Mouse (Mus musculus) frontal cortex, postnatal 14 days (tissue): ENCODE data around the gene Mto1.
"Not testable (repeated sequence)": the region's sequence is repeated elsewhere in the genome, so short reads cannot be mapped to it uniquely, and the experiment has no call there.

ENCODE experiments used
- DNase-seq, 2 experiments: peaks; one replicate each; pipeline ENCODE4 v3.0.0; 2022; ENCODE audit warnings: low spot score in 2 of 2

The Mto1 gene

DNA sequence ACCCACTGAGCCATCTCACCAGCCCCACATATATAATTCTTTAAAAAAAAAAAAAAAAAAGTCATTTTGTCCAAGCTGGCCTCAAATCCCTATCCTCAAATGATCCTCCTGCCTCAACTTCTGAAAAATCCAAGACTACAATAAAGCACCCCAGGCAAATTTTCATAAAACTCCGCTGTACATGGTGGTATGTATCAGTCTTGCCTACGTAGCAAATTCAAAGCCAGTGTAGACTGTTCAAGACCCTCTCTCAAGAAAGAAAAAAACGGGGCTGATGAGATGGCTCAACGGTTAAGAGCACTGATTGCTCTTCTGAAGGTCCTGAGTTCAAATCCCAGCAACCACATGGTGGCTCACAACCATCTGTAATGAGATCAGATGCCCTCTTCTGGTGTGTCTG is 27.9 kb downstream of the Mto1 start:
- DNase-seq, result no peak

DNA sequence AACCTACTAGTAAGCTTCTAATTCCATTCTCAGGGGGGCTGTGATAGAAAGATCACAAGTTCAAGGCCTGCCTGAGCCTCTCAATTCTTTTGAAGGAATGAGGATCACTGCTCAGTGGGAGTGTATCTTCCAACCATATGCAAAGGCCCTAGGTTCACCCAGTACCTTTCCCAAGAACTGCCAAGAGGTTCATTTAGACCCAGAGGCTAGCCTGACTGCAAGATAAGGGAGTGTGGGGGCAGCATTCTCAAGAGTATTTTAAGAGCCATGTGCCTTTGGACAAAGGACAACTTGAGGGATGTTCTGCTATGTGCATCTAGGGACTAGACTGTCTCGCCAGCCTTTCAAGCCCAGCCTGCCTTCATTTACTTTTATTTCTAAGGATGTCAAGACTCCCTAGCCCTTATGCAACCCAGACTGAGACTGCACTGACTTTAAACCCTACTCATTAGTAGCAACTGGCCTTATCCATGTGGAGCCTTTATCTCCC is 28.6 kb downstream of the Mto1 start:
- DNase-seq, result no peak

DNA sequence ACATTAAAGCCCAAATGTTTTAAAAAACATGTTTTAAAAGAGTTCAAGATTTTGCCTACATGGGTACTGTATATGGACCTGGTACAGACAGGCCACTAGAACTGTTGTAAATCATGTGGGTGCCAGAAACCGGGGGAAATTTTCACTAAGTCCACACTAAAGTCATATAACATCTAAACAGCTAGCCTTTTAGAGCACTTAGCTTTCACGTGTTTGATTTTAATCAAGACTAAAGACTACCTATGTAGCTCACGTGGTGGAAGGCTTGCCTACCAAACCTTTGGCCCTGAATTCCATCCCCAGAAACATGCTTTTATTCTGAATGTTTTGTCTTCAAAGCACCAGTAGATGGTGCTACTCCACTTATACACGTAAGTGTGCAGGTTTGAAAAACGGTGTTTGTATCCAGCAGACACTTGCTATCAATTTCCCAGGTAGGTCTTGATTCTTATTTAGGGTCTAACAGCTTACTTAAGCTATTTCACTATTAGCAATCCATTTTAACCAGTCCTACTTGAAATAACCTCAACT is 29.1 kb downstream of the Mto1 start:
- DNase-seq, result no peak

DNA sequence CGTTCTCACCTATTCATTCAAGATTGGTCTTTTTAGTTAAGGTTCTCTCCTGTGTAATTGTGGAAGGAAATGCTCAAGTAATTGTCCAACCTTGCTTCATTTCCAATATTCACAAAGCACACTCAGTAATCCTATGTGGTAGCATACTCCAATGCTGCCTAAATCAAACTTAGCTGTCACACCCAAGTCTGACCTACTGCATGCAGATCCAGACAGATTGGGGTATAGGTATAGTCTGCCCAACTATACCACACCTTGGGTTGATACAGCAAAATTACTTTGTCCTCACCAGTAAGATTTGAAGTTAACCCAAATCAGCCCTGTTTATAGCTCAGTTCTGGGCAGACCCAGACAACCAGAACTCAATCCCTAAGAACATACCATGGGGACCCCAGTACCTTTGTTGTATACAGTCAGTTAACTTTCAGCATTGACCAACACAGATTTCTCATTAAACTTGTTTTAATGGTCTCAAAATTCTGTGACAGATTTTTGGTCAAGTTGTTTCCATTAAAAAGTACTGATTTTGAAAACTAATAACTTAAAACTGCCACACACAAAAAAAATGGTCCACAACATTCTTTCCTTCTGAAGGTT is 30.1 kb downstream of the Mto1 start:
- not testable (repeated sequence) for DNase-seq

DNA sequence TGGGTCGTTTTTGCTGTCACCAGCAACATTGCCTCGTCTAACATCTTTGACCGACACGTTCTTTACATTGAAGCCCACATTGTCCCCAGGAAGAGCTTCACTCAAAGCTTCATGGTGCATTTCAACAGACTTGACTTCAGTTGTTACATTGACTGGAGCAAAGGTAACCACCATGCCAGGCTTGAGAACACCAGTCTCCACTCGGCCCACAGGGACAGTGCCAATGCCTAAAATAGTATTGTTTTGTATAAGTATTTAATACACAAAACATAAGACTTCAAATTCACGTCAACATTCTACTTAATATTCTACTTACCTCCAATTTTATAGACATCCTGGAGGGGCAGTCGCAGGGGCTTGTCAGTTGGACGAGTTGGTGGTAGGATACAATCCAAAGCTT is 31.3 kb downstream of the Mto1 start:
- DNase-seq, result not testable (repeated sequence)

DNA sequence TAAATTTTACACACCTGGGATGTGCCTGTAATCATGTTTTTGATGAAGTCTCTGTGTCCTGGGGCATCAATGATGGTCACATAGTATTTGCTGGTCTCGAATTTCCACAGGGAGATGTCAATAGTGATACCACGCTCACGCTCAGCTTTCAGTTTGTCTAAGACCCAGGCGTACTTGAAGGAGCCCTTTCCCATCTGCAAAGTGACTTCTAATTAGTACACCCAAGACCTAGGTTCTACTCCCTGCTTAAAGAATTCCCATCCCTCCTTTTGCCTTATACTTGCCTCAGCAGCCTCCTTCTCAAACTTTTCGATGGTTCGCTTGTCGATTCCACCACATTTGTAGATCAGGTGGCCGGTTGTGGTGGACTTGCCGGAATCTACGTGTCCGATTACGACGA is 32.2 kb downstream of the Mto1 start:
- not testable (repeated sequence) for DNase-seq

GRCm38 (mm10) chr9:78480706-78481358 is 32.8 kb downstream of the Mto1 start:
- peak; percentile 58 to 62 for DNase-seq

- DNase-seq, result peak; percentile 94
These were observed 33.7 kb downstream of the Mto1 start for GRCm38 (mm10) chr9:78481423-78482331.

DNA sequence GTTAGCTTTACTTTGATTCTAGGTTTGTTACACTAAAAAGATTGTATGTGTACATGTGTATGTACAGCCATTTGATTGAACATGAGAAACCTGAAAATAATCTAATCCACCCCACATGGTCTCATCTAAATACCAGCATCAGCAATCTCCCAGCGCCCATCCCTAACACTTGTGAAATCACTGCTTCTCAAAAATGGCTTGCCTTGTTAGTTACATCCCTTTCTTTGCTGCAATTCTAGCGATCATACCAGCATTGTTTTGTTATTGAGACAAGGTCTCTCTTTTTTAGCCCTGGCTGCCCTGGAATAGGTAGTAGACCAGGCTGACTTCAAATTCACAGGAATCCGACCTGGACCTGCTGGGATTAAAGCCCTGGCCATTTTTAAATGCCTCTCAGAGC is 34.4 kb downstream of the Mto1 start:
- no peak for DNase-seq

DNA sequence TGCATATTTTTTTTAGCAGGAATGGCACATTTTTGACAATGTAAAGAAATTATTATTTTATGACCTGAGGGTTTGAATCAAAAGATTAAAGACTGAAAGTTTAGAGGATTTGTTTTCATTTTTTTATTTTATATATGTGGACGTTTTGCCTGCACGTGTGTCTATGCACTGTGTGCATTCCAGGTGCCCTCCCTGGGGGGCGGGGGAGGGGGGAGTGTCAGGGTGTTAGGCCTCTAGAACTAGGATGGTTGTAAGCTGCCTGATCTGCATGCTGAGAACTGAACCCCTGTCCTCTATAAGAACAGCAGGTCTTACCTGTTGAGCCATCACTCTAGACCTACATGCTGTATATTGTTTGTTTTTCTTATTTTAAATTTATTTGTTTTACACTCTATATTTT is 36.7 kb downstream of the Mto1 start:
- DNase-seq, result no peak

- not testable (repeated sequence) for DNase-seq
These were observed 40.0 kb downstream of the Mto1 start for GRCm38 (mm10) chr9:78488021-78488420.

- no peak for DNase-seq
These were observed 40.9 kb downstream of the Mto1 start, which contains the start of gene Eef1a1 for GRCm38 (mm10) chr9:78488890-78489420. Eef1a1 (minus strand) TSS chr9:78489151.

- no peak for DNase-seq
These were observed 43.2 kb downstream of the Mto1 start for GRCm38 (mm10) chr9:78491169-78491568.

DNA sequence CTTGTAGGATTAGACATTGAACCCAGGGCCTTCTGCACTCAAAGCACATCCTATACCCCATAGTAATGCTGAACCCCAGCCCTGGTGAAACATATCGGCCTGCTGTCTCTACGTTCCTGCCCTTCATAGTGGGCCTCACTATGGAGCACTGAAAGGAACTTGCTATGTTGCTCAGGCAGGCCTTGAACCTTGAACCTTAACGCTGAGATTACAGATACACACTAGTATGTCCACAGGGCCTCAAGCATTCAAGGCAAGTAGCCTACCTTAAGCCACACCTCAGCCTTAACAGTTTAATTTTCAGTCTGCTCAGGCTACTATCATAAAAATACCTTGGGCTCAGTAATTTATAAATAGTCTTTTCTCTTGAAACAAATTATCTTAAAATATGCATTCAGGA is 44.2 kb downstream of the Mto1 start:
- no peak for DNase-seq

DNA sequence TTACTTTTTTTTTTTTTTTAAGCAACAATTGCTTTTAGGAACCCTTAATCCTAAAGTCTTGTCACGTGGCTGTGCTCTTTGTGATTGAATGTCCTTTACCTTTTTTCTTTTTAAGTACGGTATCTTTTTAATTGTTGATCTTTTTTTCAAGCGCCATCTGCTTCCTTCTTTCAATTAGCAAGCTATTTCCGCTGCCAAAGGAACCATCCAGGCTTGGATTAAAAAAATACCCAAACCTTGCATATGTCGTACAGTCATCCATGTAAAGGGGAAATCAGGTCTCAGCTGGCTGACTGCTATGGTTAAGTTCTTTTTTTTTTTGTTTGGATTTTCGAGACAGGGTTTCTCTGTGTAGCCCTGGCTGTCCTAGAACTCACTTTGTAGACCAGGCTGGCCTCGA is 45.2 kb downstream of the Mto1 start:
- DNase-seq, result no peak

DNA sequence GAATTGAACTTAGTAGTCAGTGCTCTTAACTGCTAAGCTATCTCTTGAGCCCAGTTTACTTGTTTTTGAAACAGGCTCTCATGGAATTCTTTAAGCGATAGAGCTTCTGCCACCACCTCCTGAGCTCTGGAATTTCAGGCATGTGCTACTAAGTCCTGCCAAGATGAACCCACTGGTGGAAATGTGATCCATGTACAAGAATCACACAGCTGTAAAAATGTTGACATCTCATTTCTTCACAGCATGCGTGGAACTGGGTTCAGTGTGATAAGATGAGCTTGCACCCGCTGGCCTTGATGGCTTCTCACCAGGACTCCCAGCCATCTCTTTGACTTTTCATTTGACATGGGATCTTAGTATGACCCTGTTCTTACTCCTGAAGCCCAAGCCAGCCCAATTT is 52.4 kb downstream of the Mto1 start:
- no peak for DNase-seq

GRCm38 (mm10) chr9:78501284-78501683 is 53.3 kb downstream of the Mto1 start:
- no peak for DNase-seq

GRCm38 (mm10) chr9:78503223-78504079 is 55.4 kb downstream of the Mto1 start:
- no peak for DNase-seq

GRCm38 (mm10) chr9:78504133-78504532 is 56.1 kb downstream of the Mto1 start:
- DNase-seq, result no peak

- DNase-seq, result no peak
These were observed 56.7 kb downstream of the Mto1 start for GRCm38 (mm10) chr9:78504679-78505078.

DNA sequence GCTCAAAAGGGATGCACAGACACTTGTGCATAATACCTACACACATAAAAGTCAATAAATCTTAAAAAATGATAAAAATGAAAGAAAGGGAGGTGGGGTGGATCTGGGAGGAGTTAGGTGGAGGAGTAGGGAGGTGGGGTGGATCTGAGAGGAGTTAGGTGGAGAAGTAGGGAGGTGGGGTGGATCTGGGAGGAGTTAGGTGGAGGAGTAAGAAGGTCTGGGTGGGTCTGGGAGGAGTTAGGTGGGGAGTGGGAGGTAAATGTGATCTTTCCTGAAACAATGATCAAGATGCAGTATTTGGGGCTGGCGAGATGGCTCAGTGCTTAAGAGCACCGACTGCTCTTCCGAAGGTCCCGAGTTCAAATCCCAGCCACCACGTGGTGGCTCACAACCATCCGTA is 57.2 kb downstream of the Mto1 start:
- no peak for DNase-seq
